Mouse (Mus musculus): Measurements from ENCODE around the gene Kdf1.
A peak's percentile ranks its signal among the peaks of the same experiment; 100 is the strongest.

Gene Kdf1

DNA sequence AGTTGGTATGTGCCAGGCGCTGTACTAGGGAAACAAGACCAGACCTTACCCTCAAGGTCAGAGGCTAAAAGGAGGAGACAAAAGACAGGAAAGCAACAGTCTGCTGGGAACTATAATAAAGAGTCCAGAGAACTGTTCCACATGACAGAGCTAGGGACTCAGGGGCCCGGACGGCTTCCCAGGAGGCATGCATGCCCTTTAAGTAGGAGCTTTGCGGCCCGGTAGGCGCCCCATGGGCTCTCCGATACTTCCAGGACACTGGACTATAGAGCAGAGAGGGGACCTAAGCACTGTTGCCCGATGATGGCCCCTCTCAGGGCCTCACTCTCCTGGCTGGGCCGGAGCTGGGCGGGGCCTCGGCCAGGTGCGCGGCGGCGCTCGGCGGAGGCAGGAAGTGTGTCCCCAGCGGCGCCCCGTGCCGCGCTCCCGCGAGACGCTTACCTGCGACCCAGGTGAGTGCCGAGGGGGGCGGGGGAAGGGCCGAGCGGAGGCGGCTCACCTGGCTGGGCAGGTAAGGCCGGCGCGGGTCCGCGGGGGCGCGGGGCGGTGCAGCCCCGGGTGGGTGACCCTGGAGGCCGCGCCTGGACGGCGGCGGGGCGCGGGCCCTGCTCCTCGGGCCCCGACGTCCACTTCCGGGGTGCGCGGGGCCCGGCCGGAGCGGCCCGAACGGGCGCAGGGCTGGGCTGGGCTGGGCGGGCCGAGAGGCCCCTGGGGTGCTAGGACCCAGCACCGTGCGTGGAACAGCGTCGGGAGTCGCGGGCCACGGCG lies at the start of gene Kdf1:
Gene Kdf1, plus strand, starts transcription at position 363 of the 768 bp plus-strand sequence.
- no peak for DNase-seq (ENCODE audit: low read depth, low spot score)

- DNase-seq (ENCODE audit: low read depth, low spot score) = no peak
Observed at GRCm38 (mm10) chr4:133469122-133469521, 49.6 kb upstream of the Kdf1 start.

DNA sequence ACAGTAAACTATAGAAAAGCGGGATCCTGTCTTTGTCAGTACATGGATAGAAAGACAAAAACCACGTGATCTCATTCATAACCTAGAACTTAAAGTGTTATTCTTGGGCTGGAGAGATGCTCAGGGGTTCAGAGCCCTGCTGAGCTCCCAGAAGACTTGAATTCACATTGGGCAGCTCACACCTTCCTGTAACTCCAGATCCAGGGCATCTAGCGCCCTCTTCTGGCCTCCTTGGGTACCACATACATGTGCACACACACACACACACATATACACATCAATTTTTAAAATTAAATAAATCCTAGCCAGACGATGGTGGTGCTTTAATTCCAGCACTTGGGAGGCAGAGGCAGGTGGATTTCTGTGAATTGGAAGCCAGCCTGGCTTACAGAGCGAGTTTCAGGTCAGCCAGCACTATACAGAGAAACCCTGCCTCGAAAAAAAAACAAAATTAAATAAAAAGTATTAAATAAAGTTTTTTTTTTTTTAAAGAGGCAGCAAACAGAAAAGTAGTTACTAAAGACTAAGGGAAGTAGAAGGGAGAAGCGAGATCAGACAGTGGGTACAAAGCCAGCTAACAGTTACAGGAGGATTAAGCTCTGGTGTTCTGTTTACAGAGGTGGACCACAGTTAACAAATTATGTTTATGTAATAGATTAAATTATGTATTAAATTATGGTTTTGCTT lies 47.5 kb upstream of the Kdf1 start:
- DNase-seq (ENCODE audit: low read depth, low spot score) = no peak

DNA sequence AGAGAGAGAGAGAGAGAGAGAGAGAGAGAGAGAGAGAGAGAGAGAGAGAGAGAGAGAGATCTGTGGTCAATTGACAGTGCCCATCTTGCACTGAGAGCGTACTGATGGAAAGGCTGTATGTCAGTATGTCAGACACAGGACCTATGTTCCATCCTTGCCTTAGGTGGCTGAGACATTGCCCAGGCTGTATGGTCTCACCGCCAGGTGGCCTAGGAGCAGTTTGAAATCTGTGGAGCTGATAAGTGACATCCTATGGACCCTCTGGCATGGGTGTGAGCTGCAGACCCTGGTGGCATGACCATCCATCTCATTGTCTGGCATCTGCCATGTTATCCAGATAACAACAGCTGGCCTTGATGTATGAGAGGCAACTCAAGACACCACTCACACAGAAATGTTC lies 44.9 kb upstream of the Kdf1 start:
- no peak for DNase-seq (ENCODE audit: low read depth, low spot score)

- DNase-seq (ENCODE audit: low read depth, low spot score) = peak; percentile 97
Observed at GRCm38 (mm10) chr4:133479458-133480184, 39.1 kb upstream of the Kdf1 start, which contains the start of gene Tent5b. Gene Tent5b (plus strand): TSS chr4:133480132.

DNA sequence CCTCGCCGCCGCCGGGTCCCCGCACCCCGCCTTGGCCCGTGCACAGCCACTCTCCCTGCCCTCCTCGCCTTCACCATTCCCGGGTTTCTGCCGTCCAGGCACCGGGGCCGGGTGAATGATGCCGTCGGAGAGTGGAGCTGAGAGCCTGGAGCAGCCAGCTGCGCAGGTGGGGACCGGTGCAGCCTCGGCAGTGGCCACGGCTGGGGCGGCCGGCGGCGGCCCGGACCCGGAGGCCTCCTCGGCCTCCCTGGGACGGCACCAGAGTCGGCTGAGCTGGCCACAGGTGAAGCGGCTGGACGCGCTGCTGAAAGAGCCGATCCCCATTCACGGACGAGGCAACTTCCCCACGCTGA lies 38.6 kb upstream of the Kdf1 start:
- DNase-seq (ENCODE audit: low read depth, low spot score) = no peak

GRCm38 (mm10) chr4:133480754-133481153 lies 38.0 kb upstream of the Kdf1 start:
- no peak for DNase-seq (ENCODE audit: low read depth, low spot score)

GRCm38 (mm10) chr4:133481488-133481887 lies 37.3 kb upstream of the Kdf1 start:
- DNase-seq (ENCODE audit: low read depth, low spot score) = no peak

DNA sequence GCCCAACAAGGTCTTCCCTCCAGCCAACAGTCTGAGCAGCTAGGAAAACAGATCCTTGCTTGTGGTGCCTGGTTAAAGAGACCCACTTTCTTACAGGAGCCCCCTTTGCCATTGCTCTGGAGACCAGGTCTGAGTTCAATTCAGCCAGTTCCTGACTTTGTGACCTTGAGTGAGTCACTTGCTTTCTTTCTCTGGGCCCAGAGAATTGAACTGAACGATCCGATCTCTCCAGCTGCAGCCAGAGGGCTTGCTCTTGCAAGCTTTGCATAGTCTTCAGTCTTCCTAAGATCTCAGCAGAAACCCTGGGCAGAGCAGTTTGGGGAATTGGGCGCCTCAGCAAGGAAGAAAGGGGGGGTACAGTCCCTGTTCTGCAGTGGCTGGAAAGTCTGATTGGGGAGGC lies 36.3 kb upstream of the Kdf1 start:
- DNase-seq (ENCODE audit: low read depth, low spot score) = no peak

GRCm38 (mm10) chr4:133484266-133485025 lies 34.3 kb upstream of the Kdf1 start:
- no peak for DNase-seq (ENCODE audit: low read depth, low spot score)

DNA sequence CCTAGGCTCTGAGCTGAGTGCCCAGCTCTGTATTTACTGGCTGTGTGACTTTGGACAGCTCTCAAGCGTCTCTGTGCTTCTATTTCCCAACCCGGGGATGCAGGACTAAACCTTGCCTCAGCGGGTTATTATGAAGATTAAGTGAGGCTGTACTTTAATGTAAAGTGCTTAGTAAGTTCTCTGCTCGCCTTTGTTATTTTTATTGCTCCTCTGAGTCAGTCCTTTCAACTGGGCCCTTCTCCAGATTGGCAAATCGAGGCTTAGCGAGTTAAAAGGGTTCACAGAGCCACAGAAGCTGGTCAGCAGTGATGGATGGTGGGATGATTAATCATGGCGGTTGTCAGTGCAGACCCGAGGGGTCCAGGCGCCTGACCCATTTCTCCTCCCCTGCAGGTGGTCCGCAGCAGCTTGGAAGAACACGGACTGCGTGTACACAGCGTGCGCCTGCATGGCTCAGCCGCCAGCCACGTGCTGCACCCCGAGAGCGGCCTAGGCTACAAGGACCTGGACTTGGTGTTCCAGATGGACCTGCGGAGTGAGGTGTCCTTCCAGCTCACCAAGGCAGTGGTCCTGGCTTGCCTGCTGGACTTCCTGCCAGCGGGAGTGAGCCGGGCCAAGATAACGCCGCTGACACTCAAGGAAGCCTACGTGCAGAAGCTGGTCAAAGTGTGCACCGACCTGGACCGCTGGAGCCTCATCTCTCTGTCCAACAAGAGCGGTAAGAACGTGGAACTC lies 32.9 kb upstream of the Kdf1 start:
- DNase-seq (ENCODE audit: low read depth, low spot score) = no peak

GRCm38 (mm10) chr4:133486673-133487357 lies 31.9 kb upstream of the Kdf1 start:
- no peak for DNase-seq (ENCODE audit: low read depth, low spot score)

DNA sequence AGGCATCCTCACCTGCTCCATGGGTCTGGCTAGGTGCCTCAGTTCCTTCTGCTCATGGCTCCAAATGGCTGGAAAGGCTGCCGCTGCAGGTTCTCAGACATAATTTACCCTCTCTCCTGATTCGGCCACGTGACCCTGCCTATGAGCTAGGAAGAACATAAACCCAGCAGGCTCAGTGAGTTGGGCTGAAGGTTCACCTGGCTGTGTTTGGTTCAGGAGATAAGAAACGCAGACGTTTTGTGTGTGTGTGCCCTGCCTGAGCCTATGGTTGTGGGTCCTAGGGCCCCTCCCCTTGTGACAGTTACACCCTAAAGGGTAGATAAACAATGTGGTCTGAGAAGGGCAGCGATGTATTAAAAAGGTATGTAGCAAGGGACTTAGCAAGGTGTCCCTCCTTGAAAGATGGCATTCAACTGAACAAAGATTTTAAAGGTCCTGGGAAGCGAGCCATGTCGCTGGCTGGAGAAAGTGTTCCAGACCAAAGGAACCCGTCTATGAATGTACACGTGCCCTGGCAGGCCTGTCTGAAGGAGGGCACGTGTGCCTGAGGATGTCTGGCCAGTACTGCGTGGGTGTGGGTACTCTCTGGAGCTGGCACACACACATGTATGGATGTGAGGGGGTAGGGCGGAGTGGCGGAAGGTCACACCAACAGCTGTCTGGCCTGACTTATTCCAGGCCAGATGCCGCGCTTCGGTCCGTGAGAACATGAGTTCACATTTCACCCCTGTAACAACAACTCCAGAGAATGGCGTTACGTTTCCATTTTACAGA lies 30.0 kb upstream of the Kdf1 start:
- no peak for DNase-seq (ENCODE audit: low read depth, low spot score)

- no peak for DNase-seq (ENCODE audit: low read depth, low spot score)
Observed at GRCm38 (mm10) chr4:133489489-133490245, 29.1 kb upstream of the Kdf1 start.

DNA sequence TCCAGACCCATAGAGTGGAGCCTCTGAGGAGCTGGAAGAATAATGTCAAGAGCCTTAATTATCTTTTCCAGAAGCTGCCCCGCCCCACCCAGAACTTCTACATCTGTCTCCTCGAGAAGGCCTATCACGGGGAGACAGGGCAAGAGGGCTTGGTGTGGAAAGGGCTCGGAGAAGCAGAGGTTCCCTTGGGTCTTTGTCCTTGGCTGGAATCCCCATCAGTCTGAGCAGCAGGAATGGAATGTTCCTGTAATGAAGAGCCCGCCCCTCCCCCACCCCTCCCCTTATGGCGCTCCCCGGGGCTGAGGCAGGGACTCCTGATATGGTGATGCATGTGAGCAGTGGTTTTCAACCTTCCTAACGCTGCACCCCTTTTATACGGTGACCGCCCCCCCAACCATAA lies 27.0 kb upstream of the Kdf1 start:
- no peak for DNase-seq (ENCODE audit: low read depth, low spot score)

- DNase-seq (ENCODE audit: low read depth, low spot score) = no peak
Observed at GRCm38 (mm10) chr4:133493895-133494294, 24.9 kb upstream of the Kdf1 start.

GRCm38 (mm10) chr4:133494432-133494831 lies 24.3 kb upstream of the Kdf1 start:
- DNase-seq (ENCODE audit: low read depth, low spot score) = peak; percentile 88

DNA sequence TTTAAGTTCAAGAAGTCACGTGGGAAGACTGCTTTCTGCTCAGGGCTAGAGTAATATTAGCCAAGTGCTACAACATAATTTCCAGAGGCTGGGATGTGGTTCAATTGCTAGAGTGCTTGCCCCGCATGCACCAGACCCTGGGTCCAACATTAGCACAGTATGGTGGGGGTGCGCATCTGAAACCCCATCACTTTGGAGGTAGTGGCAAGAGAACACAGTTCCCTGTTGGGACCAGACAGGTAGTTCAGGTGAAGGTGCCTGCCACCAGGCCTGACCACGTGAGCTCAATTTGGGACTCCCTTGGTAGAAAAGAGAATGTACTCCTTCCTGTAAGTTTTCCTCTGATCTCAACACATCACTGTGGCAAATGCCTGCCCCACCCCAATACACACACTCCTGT lies 23.9 kb upstream of the Kdf1 start:
- no peak for DNase-seq (ENCODE audit: low read depth, low spot score)

GRCm38 (mm10) chr4:133495711-133496110 lies 23.1 kb upstream of the Kdf1 start:
- DNase-seq (ENCODE audit: low read depth, low spot score) = no peak

Measured in A20 (cell line).